Mouse (Mus musculus): ENCODE data around the gene Slc12a6.

GRCm38 (mm10) chr2:112284363-112285030, 18.9 kb downstream of the Slc12a6 start:
- no peak for TF ChIP-seq CTCF (IDR thresholded peaks at IDR 0.05; ENCODE audit: low read depth, low read length)
- no peak for TF ChIP-seq POLR2A (IDR thresholded peaks at IDR 0.05; ENCODE audit: extremely low read depth, insufficient read depth, low read length)
